Mouse (Mus musculus) liver, embryonic 12.5 days (tissue): ENCODE measurements around the gene Rbfox1. TPM values are rescaled to one million over a fixed set of nuclear protein-coding genes. Genes with fewer than 3 reads are reported as not detected.

ENCODE experiments used
- ATAC-seq: fragments of 200-750 bp; cut with Nextera tagmentation; 2 replicates; pipeline ENCODE4 v1.8.0; 2017; ENCODE audit warnings: moderate number of reproducible peaks, mild to moderate bottlenecking, moderate library complexity
- H3K27ac ChIP-seq: fragments of 300-500 bp; sonication (generic); 2 replicates; pipeline ENCODE4 v1.5.1; 2016; ENCODE audit warnings: mild to moderate bottlenecking
- H3K27me3 ChIP-seq: fragments of 300-500 bp; sonication (generic); replicated peaks from 2 replicates; pipeline ENCODE4 v1.6.1; 2016; ENCODE audit warnings: mild to moderate bottlenecking, moderate library complexity
- H3K36me3 ChIP-seq: fragments of 300-500 bp; sonication (generic); 2 replicates; pipeline ENCODE4 v1.6.1; 2016; ENCODE audit warnings: mild to moderate bottlenecking, moderate library complexity
- H3K4me1 ChIP-seq: fragments of 300-500 bp; sonication (generic); 2 replicates; pipeline ENCODE4 v1.6.1; 2016
- H3K4me2 ChIP-seq: fragments of 300-500 bp; sonication (generic); 2 replicates; pipeline ENCODE4 v1.6.1; 2016; ENCODE audit warnings: mild to moderate bottlenecking, moderate library complexity
- H3K4me3 ChIP-seq: fragments of 300-500 bp; sonication (generic); 2 replicates; pipeline ENCODE4 v1.5.1; 2016; ENCODE audit warnings: mild to moderate bottlenecking, moderate library complexity
- H3K9ac ChIP-seq: fragments of 300-500 bp; sonication (generic); 2 replicates; pipeline ENCODE4 v1.6.1; 2016; ENCODE audit warnings: mild to moderate bottlenecking, moderate library complexity
- H3K9me3 ChIP-seq: fragments of 300-500 bp; sonication (generic); replicated peaks from 2 replicates; pipeline ENCODE4 v1.6.1; 2016; ENCODE audit warnings: mild to moderate bottlenecking, moderate library complexity
- WGBS: fragments of 180-500 bp; shearing (Covaris S2); methylation state at CpG from one replicate; pipeline ENCODE4 v1.1.7; 2016; ENCODE audit not compliant: insufficient replicate concordance; 5-methylcytosine and 5-hydroxymethylcytosine counted together
- polyA plus RNA-seq: library from polyadenylated mRNA; unstranded; fragments of >200 nt; fragmentation: Nextera tagmentation; extraction: Ambion mirVana; gene quantifications from 2 replicates; pipeline ENCODE4 v1.2.1, GENCODE M21; 2016

Rbfox1 gene
- polyA plus RNA-seq, 1 experiment from 2014 or later: 0.21 TPM

DNA sequence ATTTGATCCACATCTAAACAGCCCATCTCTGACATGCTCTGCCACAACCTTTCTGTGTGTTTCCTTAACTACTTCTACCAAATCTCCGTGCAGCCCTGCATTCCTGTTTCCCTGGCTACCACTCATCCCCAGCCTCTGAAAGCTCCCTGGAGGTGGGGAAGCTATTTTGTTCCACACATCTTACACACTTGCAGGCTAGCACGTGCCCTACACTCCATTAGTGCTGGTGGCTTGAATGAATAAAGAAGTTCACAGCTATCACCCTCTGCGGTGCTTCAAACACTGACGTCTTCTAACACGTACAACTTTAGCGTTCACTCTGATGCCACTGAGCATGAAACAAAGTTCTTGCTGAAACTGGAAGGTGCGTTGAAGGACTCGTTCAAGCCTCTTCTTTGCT lies 379.4 kb downstream of the Rbfox1 start:
- no peaks in the 10 kb centered on the region for H3K9me3 ChIP-seq
- no peak for ATAC-seq
- no peak overlapping the region for H3K4me2 ChIP-seq
- H3K4me1 ChIP-seq: no peaks in the 10 kb centered on the region
- no peak overlapping the region for H3K4me3 ChIP-seq
- WGBS: 68% methylated on average over 8 of the region's 8 CpGs
- no peak overlapping the region for H3K9ac ChIP-seq
- H3K27me3 ChIP-seq: no peaks in the 10 kb centered on the region
- H3K36me3 ChIP-seq: no peaks in the 10 kb centered on the region
- no peak overlapping the region for H3K27ac ChIP-seq

DNA sequence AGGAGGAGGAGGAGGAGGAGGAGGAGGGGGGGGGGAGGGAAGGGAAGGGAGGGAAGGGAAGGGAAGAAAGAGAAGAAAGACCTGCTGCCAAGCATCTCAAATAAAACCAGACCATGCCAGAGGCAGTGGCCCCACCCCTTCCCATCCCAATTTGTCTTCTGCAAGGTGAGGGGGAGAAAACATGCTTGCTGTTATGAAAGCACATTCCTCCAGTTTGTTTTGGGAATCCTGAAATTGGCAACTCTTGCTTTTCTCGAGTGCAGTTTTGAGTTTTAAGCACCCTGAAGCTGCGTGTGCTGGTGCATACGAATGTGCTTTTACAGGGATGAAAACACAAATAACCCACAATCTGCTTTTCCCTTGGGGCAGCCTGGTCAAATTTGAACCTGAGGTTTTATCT lies 380.5 kb downstream of the Rbfox1 start:
- ATAC-seq: no peak
- Histone ChIP-seq H3K36me3 (no peaks in the 10 kb centered on the region), H3K4me2 (no peak overlapping the region), H3K4me3 (no peak overlapping the region), H3K4me1 (no peaks in the 10 kb centered on the region), H3K27ac (no peak overlapping the region), H3K9ac (no peak overlapping the region), H3K27me3 (no peaks in the 10 kb centered on the region), H3K9me3 (no peaks in the 10 kb centered on the region)
- 53% methylated on average over 3 of the region's 3 CpGs for WGBS

DNA sequence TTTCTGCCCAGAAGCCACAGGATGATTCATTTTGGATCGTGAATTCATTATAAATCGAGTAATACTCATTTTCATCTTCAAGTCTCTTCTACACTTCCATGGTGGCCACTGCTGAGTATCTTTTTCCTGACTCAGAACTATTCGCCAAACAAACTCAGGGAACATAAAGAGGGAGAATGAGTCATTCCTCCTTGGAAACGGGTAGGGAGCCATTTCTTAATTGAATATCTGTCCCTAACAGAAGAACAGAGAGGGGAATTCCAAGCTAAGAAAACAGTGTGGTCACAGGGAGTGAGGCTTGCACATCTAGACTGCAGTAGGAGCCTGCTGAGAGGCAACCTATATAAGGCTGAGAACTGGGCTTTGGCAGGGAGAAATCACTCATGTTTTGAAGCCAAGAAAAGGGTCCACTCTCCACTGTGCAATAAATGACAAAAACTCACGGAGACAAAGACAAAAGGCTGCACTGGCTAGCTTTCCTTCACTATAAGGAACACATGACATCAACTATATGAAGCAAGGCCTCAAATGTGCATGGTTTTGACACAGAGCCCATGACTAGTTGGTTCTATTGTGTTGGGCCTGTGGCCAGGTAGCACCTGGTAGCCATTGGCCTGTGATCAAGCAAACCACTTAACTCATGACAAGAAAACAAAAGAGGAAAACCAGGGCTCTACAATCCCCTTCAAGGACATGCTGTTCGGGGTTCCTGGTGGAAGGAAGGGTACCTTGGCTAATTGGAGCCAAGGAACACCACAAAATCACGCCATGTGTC lies 386.6 kb downstream of the Rbfox1 start:
- Histone ChIP-seq H3K27ac (no peak overlapping the region), H3K36me3 (no peaks in the 10 kb centered on the region), H3K9ac (no peak overlapping the region), H3K4me3 (no peak overlapping the region), H3K4me1 (no peaks in the 10 kb centered on the region), H3K9me3 (no peaks in the 10 kb centered on the region), H3K4me2 (no peak overlapping the region), H3K27me3 (no peaks in the 10 kb centered on the region)
- no peak for ATAC-seq
- 42% methylated on average over 7 of the region's 7 CpGs for WGBS

DNA sequence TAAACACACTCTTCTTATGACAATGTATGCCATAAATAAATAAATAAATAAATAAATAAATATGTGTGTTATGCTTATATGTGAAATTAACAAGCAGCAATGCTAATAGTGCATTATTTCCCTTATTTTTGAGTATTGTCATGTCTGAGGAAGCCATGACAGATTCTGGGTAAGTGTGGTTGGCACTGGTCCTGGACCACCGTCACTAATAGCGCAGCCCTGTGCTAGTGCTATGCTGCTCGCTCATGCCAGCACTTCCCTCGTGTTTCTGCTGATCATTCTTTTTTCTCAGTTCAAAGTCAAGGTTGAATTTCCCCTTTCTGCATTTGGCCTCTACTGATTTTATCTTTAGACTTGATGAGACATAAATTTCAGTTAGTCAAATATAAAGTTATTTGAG lies 398.3 kb downstream of the Rbfox1 start:
- WGBS: 71% methylated on average over 4 of the region's 4 CpGs
- Histone ChIP-seq H3K4me3 (no peak overlapping the region), H3K4me1 (no peaks in the 10 kb centered on the region), H3K27me3 (no peaks in the 10 kb centered on the region), H3K36me3 (no peaks in the 10 kb centered on the region), H3K9me3 (no peaks in the 10 kb centered on the region), H3K27ac (no peak overlapping the region), H3K4me2 (no peak overlapping the region), H3K9ac (no peak overlapping the region)
- ATAC-seq: no peak

DNA sequence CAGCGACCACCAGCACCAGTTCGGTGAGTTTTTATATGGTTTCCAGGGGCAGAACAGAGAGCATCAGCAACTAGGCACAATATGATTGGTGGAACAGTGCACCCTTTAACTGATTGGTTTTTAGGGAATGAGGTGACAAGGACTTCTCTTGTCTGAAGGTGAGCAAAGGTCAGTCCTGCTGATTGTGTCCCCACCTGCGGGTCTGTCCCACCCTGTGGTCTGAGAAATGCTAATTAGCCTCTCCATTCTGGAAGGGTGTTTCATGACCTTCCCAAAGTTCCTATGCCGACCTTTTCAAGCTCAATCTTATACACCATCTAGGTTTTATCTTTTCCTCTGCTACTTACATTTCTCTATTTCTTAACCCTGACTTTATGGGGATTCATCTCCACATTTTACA lies 399.2 kb downstream of the Rbfox1 start:
- 51% methylated on average over 4 of the region's 4 CpGs for WGBS
- no peak overlapping the region for H3K9ac ChIP-seq
- no peaks in the 10 kb centered on the region for H3K4me1 ChIP-seq
- H3K27ac ChIP-seq: no peak overlapping the region
- H3K4me3 ChIP-seq: no peak overlapping the region
- no peak for ATAC-seq
- H3K36me3 ChIP-seq: no peaks in the 10 kb centered on the region
- H3K9me3 ChIP-seq: no peaks in the 10 kb centered on the region
- no peaks in the 10 kb centered on the region for H3K27me3 ChIP-seq
- no peak overlapping the region for H3K4me2 ChIP-seq

DNA sequence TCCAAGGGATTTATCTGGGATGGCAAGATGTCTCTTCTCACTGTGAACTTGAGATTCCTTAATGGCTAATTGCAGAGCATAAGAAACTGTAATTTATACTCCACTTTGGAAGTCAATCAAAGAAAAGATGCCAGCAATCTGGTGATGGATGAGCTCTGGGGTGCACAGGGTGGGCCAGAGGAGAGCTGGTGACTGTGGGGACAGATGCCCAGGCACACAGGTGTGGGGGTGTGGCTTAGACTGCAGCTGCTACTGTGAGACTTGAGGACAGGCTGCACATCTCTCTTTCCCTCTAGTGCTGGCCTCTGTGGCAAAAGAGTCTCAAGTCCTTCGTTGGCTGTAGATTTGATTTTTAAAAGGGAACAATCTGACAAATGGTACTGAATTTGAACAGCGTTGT lies 402.5 kb downstream of the Rbfox1 start:
- ATAC-seq: no peak
- no peak overlapping the region for H3K9ac ChIP-seq
- WGBS: 67% methylated on average over 2 of the region's 2 CpGs
- no peak overlapping the region for H3K4me2 ChIP-seq
- H3K36me3 ChIP-seq: no peaks in the 10 kb centered on the region
- H3K4me3 ChIP-seq: no peak overlapping the region
- no peaks in the 10 kb centered on the region for H3K27me3 ChIP-seq
- H3K9me3 ChIP-seq: no peaks in the 10 kb centered on the region
- no peaks in the 10 kb centered on the region for H3K4me1 ChIP-seq
- H3K27ac ChIP-seq: no peak overlapping the region

DNA sequence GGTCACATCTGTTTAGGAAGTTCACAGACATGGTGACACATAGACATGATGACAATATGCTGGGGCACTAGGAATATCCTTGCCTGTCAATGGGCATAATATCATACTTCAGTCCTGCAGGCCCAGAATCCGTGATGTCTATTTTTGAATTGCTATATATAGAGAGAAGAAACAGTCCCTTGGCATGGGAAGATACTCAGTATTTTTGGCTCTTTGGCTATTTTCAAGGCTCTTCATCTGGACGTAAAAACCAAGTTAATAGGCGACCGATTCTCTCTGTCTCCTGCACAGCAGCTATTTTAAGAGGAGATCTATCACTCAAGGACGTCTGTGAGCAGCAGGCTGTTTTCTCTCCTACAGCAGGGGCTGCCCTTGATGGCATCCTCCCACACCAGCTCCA lies 415.0 kb downstream of the Rbfox1 start:
- 61% methylated on average over 5 of the region's 5 CpGs for WGBS
- no peak overlapping the region for H3K27ac ChIP-seq
- H3K4me1 ChIP-seq: no peaks in the 10 kb centered on the region
- H3K27me3 ChIP-seq: no peaks in the 10 kb centered on the region
- no peaks in the 10 kb centered on the region for H3K9me3 ChIP-seq
- no peaks in the 10 kb centered on the region for H3K36me3 ChIP-seq
- H3K9ac ChIP-seq: no peak overlapping the region
- no peak overlapping the region for H3K4me2 ChIP-seq
- H3K4me3 ChIP-seq: no peak overlapping the region
- ATAC-seq: no peak

DNA sequence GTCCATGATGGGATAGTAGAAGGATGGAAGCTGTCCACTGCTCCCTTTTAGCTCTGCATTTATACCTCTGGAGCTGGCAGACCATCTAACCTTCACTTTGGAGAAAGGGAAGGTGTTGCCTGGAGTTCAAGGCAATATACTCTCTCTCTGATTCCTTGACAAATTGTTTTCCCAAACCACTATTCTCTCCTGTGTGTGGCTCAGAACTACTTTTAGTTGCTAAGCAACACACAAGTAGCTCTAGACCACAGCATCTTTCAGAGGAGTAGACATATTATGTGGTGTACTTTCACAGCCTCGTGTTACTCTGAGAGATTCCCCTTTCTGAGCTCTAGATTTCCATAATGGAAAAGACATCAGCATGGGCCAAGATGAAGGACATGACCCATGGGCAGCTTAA lies 417.9 kb downstream of the Rbfox1 start:
- ATAC-seq: no peak
- WGBS: 35% methylated on average over 1 of the region's 1 CpGs

DNA sequence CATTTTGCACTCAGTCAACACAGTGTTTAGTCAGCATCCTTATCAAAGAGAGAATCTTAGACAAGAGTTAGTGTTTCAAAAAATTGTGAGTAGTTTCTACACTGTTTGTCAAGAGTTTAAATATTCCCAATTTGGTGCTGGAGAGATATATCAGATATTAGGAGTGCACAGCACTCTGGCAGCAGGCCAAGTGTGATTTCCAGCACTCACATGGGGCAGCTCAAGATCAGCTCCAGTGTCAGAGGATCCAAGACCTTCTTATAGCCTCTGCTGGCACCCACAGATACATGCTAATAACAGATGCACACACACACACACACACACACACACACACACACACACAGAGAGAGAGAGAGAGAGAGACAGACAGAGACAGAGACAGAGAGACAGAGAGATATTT lies 424.8 kb downstream of the Rbfox1 start:
- Histone ChIP-seq H3K9me3 (no peaks in the 10 kb centered on the region), H3K4me2 (no peak overlapping the region), H3K27me3 (no peaks in the 10 kb centered on the region), H3K36me3 (no peaks in the 10 kb centered on the region), H3K4me3 (no peak overlapping the region), H3K9ac (no peak overlapping the region), H3K27ac (no peak overlapping the region), H3K4me1 (no peaks in the 10 kb centered on the region)
- no peak for ATAC-seq

More for the DNA sequence above, 417.9 kb downstream of the Rbfox1 start:
- no peak overlapping the region for H3K4me2 ChIP-seq
- H3K27me3 ChIP-seq: no peaks in the 10 kb centered on the region
- no peaks in the 10 kb centered on the region for H3K36me3 ChIP-seq
- no peak overlapping the region for H3K4me3 ChIP-seq
- no peak overlapping the region for H3K9ac ChIP-seq
- no peaks in the 10 kb centered on the region for H3K9me3 ChIP-seq
- H3K4me1 ChIP-seq: no peaks in the 10 kb centered on the region
- no peak overlapping the region for H3K27ac ChIP-seq

DNA sequence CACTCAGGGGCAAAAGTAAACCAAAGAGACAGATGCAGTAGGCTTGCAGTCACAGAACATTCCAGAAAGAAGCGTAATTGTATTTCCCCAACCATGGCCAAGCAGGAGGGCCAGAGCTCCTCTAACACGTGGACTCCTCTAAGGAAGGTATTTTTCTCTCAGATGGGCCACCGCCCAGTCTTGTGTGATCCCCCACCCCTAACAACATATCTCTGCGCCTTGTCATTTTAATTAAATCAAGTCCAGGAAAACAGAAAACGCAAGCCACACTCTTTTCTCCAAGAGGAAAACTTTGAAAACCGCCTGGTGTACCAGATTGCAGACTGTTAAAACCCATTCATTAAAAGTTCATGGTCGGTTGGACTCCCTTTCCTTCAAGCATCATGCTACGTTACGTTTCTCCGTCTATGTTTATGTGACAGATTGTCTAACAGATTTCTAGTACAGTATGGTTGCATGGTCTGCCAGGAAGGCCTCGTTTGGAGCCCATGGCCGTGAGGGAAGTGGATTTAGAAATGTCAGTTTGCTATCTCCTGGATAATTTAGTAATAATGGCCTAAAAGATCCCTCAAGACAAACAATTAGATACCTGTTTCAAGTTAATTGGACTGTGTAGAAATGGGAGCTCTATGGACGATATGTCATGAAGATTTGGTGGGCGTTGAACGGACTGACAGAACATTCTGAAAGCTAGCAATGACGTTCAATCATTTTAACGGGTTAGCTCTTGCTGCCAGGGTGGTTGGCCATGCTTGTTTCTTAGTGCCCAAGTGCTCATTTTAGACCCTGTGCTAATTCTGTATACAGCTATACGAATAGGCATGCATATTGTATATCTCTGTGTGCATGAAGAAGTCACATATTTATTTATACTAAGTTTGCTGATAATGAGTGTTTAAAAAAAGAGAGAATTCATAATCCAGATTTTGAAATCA lies 425.9 kb downstream of the Rbfox1 start:
- Histone ChIP-seq H3K9me3 (no peaks in the 10 kb centered on the region), H3K4me3 (no peak overlapping the region), H3K27ac (no peak overlapping the region), H3K27me3 (no peaks in the 10 kb centered on the region), H3K4me2 (no peak overlapping the region), H3K4me1 (no peaks in the 10 kb centered on the region), H3K9ac (no peak overlapping the region), H3K36me3 (no peaks in the 10 kb centered on the region)
- ATAC-seq: no peak
- 66% methylated on average over 18 of the region's 18 CpGs for WGBS

DNA sequence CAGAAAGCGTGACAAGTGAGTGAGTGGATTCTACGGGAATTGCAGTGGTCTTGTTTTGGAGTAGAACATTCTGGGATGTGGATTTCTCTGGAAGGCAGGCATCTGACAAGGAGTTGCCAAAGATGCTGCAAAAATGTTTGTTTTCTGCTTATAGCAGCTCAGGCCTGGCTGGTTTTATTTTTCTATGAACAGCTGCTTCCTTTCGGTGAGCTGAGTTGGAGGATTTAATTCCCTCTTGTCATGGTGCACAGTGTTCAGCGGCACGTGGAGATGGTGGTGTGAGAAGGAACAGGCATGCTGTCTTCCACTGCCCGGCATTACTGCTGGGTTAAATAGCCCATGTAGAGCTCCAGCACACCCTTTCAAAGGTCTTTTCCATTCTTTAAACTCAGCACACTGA lies 428.5 kb downstream of the Rbfox1 start:
- H3K36me3 ChIP-seq: no peaks in the 10 kb centered on the region
- H3K9ac ChIP-seq: no peak overlapping the region
- H3K4me2 ChIP-seq: no peak overlapping the region
- WGBS: 69% methylated on average over 6 of the region's 6 CpGs
- ATAC-seq: no peak
- no peak overlapping the region for H3K27ac ChIP-seq
- H3K4me3 ChIP-seq: no peak overlapping the region
- no peaks in the 10 kb centered on the region for H3K9me3 ChIP-seq
- no peaks in the 10 kb centered on the region for H3K27me3 ChIP-seq
- H3K4me1 ChIP-seq: no peaks in the 10 kb centered on the region

DNA sequence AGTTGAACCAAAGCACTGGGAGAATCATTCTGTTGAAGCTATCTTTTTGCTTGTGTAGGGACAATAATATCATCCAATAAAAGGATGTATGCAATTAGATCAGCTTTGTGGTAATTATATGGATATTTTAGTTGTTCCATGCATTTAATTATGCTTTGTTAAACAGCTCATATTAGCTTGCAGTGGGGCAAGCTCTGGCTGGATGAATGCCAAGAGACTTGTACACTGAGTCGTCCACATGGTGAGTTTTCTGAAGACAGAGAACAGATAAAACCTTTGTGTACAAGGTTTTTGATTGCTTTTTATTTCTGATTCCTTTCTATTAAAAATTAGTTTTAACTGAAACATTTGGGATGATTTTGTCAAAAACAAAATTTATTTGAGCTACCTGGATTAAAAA lies 439.7 kb downstream of the Rbfox1 start:
- Histone ChIP-seq H3K4me3 (no peak overlapping the region), H3K9ac (no peak overlapping the region), H3K27me3 (no peaks in the 10 kb centered on the region), H3K9me3 (no peaks in the 10 kb centered on the region), H3K4me2 (no peak overlapping the region), H3K4me1 (no peaks in the 10 kb centered on the region), H3K27ac (no peak overlapping the region), H3K36me3 (no peaks in the 10 kb centered on the region)
- 48% methylated on average over 1 of the region's 1 CpGs for WGBS
- ATAC-seq: no peak
